Mouse (Mus musculus) bone marrow, adult 2 months (tissue): ENCODE data around the gene Chrm4.

Experiments
- CTCF ChIP-seq: fragments of 200-500 bp; IDR thresholded peaks from 2 replicates; pipeline ENCODE4 v1.5.1; 2011; ENCODE audit warnings: low read length, control low read depth; ENCODE audit not compliant: control insufficient read depth, insufficient read depth
- POLR2A ChIP-seq: fragments of 200-500 bp; IDR thresholded peaks from 2 replicates; pipeline ENCODE4 v1.6.1; 2011; ENCODE audit warnings: low read depth, mild to moderate bottlenecking, control low read depth, low read length, borderline replicate concordance; ENCODE audit not compliant: control insufficient read depth

- TF ChIP-seq POLR2A (no peak), CTCF (no peak)
Measured at GRCm38 (mm10) chr2:91946836-91947235, 19.8 kb downstream of the Chrm4 start.
